Mouse (Mus musculus) forebrain, embryonic 15.5 days (tissue): ENCODE measurements at regions not wholly inside any gene's neighbourhood (a gene's known extent, or its start where the extent isn't known, plus 50 kb on each side); places are given as distances from the start of the nearest gene placed in this dataset.

Experiments used
- ATAC-seq: fragments of 200-750 bp; cut with Nextera tagmentation; replicated peaks from 2 replicates; pipeline ENCODE4 v1.8.0; 2017; ENCODE audit warnings: mild to moderate bottlenecking, moderate TSS enrichment, moderate library complexity
- H3K27ac ChIP-seq: fragments of 300-500 bp; sonication (generic); replicated peaks from 2 replicates; pipeline ENCODE4 v1.5.1; 2015; ENCODE audit warnings: mild to moderate bottlenecking, inconsistent platforms
- H3K27me3 ChIP-seq: fragments of 300-500 bp; sonication (generic); 2 replicates; pipeline ENCODE4 v1.6.1; 2015; ENCODE audit warnings: inconsistent platforms
- H3K36me3 ChIP-seq: fragments of 300-500 bp; sonication (generic); 2 replicates; pipeline ENCODE4 v1.6.1; 2015; ENCODE audit warnings: mild to moderate bottlenecking, inconsistent platforms
- H3K4me1 ChIP-seq: fragments of 300-500 bp; sonication (generic); 2 replicates; pipeline ENCODE4 v1.6.1; 2015; ENCODE audit warnings: inconsistent platforms
- H3K4me2 ChIP-seq: fragments of 300-500 bp; sonication (generic); replicated peaks from 2 replicates; pipeline ENCODE4 v1.6.1; 2015; ENCODE audit warnings: mild to moderate bottlenecking, inconsistent platforms
- H3K4me3 ChIP-seq: fragments of 300-500 bp; sonication (generic); 2 replicates; pipeline ENCODE4 v1.5.1; 2015; ENCODE audit warnings: mild to moderate bottlenecking, inconsistent platforms
- H3K9ac ChIP-seq: fragments of 300-500 bp; sonication (generic); replicated peaks from 2 replicates; pipeline ENCODE4 v1.6.1; 2015; ENCODE audit warnings: mild to moderate bottlenecking, inconsistent platforms
- H3K9me3 ChIP-seq: fragments of 300-500 bp; sonication (generic); 2 replicates; pipeline ENCODE4 v1.6.1; 2016; ENCODE audit warnings: inconsistent platforms
- WGBS: fragments of 180-500 bp; shearing (Covaris S2); methylation state at CpG from one replicate; pipeline ENCODE4 v1.1.7; 2015; ENCODE audit warnings: mixed read lengths; 5-methylcytosine and 5-hydroxymethylcytosine counted together

DNA sequence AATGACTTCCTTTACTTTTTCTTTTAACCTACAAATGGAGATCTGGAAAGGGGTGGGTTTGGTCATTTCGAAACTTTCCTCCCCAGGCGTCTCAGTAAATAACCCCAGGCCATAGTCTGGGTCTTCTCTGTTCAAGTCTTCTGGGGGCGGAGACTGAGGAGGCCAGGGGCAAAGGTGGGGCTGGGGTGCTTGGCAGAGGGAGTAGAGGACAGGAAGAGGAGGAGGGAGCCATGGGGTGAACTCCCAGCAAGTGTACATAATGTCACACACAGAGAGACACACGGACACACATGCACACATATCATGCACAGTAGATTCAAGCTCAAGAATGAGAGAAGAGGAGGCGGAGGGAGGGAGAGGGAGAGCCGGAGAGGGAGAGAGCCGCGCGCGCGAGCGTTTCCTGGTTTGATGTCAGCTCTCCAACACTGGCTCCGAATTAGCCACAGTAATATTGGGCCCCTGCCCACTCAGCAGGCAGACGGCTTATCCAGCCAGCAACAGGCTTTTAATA, 186.3 kb downstream of the Bcl2l11 start:
- peak overlapping the region; percentile 36 for H3K4me2 ChIP-seq
- H3K36me3 ChIP-seq, result no peaks in the 10 kb centered on the region
- H3K27me3 ChIP-seq, result no peaks in the 10 kb centered on the region
- peak overlapping the region; percentile 21 for H3K4me3 ChIP-seq
- H3K9me3 ChIP-seq, result no peaks in the 10 kb centered on the region
- H3K27ac ChIP-seq, result no peak overlapping the region
- H3K4me1 ChIP-seq, result peaks cover 23% of the 10 kb centered on the region
- no peak overlapping the region for H3K9ac ChIP-seq
- WGBS, result 3% methylated on average over 14 of the region's 14 CpGs
- peak; percentile 45 for ATAC-seq

DNA sequence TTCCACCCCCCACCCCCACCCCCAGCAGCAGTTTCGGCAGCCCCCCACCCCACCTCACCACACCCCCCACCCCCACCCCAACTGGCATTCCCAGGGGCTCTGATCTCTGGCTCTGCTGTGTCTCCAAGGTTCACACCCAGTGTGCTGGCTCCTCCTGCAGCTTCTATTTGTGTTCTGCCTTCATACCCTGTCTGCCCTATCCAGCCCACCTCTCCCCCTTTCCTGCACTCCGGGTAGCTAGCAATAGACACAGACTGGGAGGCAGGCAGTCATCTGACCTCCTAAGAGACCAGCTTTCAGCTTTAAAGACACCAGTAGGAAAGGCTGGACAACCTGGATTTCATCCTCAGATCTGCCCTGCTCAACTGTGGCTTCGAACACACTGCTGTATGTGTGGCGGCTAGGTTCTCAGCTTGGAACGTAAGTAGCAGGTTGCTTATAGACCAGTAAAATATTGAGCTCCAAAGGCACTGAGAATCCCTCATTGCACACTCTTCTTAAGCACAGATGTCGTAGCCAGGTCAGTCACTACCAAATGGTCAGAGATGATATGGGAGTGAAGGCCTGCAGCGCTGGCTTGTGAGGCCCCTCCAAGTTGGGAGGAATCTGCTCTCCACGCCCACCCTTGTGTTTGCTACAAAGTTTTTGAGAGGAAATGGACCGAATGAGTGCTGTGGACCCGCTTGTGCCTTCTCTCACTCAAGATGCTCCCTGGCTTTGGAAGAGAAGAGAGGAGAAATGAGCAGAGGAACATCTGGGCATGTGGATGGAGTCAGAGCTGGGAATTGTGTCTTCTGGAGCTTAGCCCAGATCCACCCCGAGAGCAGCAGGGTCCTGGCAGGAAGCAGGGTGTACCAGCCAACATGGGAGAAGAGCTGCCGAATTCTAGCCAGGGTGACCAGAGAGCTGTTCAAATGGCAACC, 187.1 kb downstream of the Bcl2l11 start:
- Histone ChIP-seq H3K36me3 (no peaks in the 10 kb centered on the region), H3K9ac (no peak overlapping the region), H3K4me3 (no peak overlapping the region), H3K9me3 (no peaks in the 10 kb centered on the region), H3K4me1 (peaks cover 23% of the 10 kb centered on the region), H3K4me2 (peak overlapping the region; percentile 36), H3K27me3 (no peaks in the 10 kb centered on the region), H3K27ac (no peak overlapping the region)
- 0 out of 2 replicates have a peak, but pooled peaks have one; percentile 38 for ATAC-seq
- WGBS, result 57% methylated on average over 12 of the region's 12 CpGs

DNA sequence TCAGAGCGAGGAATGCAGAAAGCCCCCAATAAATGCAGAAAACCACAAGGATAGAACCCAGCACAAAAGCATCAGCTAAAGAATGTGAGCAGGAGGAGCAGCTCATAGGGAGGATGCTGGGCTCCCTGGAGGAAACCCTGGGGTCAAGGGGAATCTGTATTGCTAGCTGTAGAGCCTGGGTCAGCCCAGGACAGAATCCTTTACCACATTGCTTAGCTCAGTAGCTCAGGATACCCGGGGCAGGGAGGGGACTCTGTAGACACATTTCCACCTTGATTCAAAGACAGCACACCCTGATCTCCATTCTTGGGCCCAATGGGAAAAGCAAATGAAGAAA, 187.7 kb downstream of the Bcl2l11 start:
- no peak for ATAC-seq
- Histone ChIP-seq H3K36me3 (no peaks in the 10 kb centered on the region), H3K9me3 (no peaks in the 10 kb centered on the region), H3K4me2 (no peak overlapping the region), H3K27me3 (no peaks in the 10 kb centered on the region), H3K27ac (no peak overlapping the region), H3K4me1 (peaks cover 23% of the 10 kb centered on the region), H3K4me3 (no peak overlapping the region), H3K9ac (no peak overlapping the region)
- WGBS, result 65% methylated on average over 2 of the region's 2 CpGs

DNA sequence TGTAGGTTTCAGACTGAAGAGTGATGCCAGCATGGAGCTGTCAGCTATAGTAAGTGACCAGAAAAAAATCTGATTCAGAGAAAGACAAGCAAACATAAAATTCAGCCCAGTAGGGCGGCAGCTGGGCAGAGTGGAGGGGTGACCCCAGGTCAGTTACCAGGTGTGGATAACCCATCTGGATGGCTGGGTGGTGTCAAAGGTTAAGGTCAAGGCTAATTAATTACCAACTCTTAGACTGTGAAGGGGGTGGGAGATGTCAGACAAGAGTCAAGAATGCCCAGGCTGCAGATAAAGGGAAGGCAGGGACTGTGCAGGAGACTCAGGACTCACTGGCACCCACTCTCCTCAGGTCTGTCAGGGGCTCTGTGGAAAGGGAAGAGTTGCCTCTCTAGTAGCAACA, 188.1 kb downstream of the Bcl2l11 start:
- WGBS, result 74% methylated on average over 1 of the region's 1 CpGs
- no peak overlapping the region for H3K4me2 ChIP-seq
- no peaks in the 10 kb centered on the region for H3K27me3 ChIP-seq

GRCm38 (mm10) chr2:128316516-128316915, 190.7 kb downstream of the Bcl2l11 start:
- no peaks in the 10 kb centered on the region for H3K36me3 ChIP-seq
- no peak overlapping the region for H3K4me3 ChIP-seq
- 81% methylated on average over 2 of the region's 2 CpGs for WGBS
- no peak overlapping the region for H3K27ac ChIP-seq
- no peak overlapping the region for H3K4me2 ChIP-seq
- no peaks in the 10 kb centered on the region for H3K9me3 ChIP-seq
- no peak for ATAC-seq
- H3K27me3 ChIP-seq, result no peaks in the 10 kb centered on the region
- no peak overlapping the region for H3K9ac ChIP-seq
- peaks cover 22% of the 10 kb centered on the region for H3K4me1 ChIP-seq

More for the DNA sequence above, 188.1 kb downstream of the Bcl2l11 start:
- ATAC-seq, result no peak
- H3K9ac ChIP-seq, result no peak overlapping the region
- H3K4me3 ChIP-seq, result no peak overlapping the region
- H3K4me1 ChIP-seq, result peaks cover 23% of the 10 kb centered on the region
- no peaks in the 10 kb centered on the region for H3K36me3 ChIP-seq
- no peak overlapping the region for H3K27ac ChIP-seq
- no peaks in the 10 kb centered on the region for H3K9me3 ChIP-seq

DNA sequence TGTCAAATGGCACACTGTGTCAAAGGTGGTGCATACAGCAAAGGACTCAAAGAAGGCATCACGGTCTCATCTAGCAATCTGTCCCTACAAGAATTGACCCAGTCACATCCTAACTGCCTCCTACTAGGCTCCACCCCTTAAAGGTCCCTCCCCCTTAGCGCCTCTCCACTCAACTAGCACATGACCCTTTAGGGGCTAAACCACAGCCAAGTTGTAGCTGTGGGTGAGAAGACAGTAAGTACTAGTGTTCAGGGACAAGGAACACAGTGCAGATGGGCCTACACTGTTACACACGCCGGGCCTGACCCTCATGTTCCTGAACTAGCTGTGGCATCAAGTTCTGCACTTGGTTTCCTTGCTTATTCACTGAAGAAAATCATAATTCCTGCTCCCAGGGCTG, 192.4 kb downstream of the Bcl2l11 start:
- Histone ChIP-seq H3K4me3 (no peak overlapping the region), H3K9ac (no peak overlapping the region), H3K9me3 (no peaks in the 10 kb centered on the region), H3K4me2 (no peak overlapping the region), H3K27ac (no peak overlapping the region), H3K36me3 (no peaks in the 10 kb centered on the region), H3K4me1 (peaks cover 8% of the 10 kb centered on the region; the same call in 1 of the 2 replicates), H3K27me3 (no peaks in the 10 kb centered on the region)
- 79% methylated on average over 4 of the region's 4 CpGs for WGBS
- ATAC-seq, result no peak

GRCm38 (mm10) chr2:128318956-128319355, 193.1 kb downstream of the Bcl2l11 start:
- H3K9ac ChIP-seq, result no peak overlapping the region
- WGBS, result 83% methylated on average over 5 of the region's 5 CpGs
- no peaks in the 10 kb centered on the region for H3K9me3 ChIP-seq
- H3K4me3 ChIP-seq, result no peak overlapping the region
- peaks cover 6% of the 10 kb centered on the region; the same call in 1 of the 2 replicates for H3K4me1 ChIP-seq
- no peaks in the 10 kb centered on the region for H3K36me3 ChIP-seq
- H3K4me2 ChIP-seq, result no peak overlapping the region
- ATAC-seq, result no peak
- H3K27ac ChIP-seq, result no peak overlapping the region
- no peaks in the 10 kb centered on the region for H3K27me3 ChIP-seq

GRCm38 (mm10) chr2:128321475-128321874, 195.6 kb downstream of the Bcl2l11 start:
- WGBS, result 36% methylated on average over 2 of the region's 2 CpGs
- no peaks in the 10 kb centered on the region for H3K9me3 ChIP-seq
- ATAC-seq, result no peak
- H3K27me3 ChIP-seq, result no peaks in the 10 kb centered on the region
- H3K9ac ChIP-seq, result no peak overlapping the region
- H3K27ac ChIP-seq, result no peak overlapping the region
- no peak overlapping the region for H3K4me3 ChIP-seq
- H3K36me3 ChIP-seq, result no peaks in the 10 kb centered on the region
- no peak overlapping the region for H3K4me2 ChIP-seq
- peaks cover 13% of the 10 kb centered on the region for H3K4me1 ChIP-seq

GRCm38 (mm10) chr2:128324256-128325096, 198.6 kb downstream of the Bcl2l11 start:
- no peaks in the 10 kb centered on the region for H3K9me3 ChIP-seq
- H3K4me2 ChIP-seq, result no peak overlapping the region
- no peaks in the 10 kb centered on the region for H3K36me3 ChIP-seq
- 0 out of 2 replicates have a peak, but pooled peaks cover 2% of the 10 kb centered on the region for H3K27me3 ChIP-seq
- peak; percentile 57 for ATAC-seq
- no peak overlapping the region for H3K9ac ChIP-seq
- no peak overlapping the region for H3K4me3 ChIP-seq
- 41% methylated on average over 13 of the region's 13 CpGs for WGBS
- 0 out of 2 replicates have a peak overlapping the region, but pooled peaks have one; percentile 1 for H3K27ac ChIP-seq
- peaks cover 13% of the 10 kb centered on the region for H3K4me1 ChIP-seq

- Histone ChIP-seq H3K9ac (no peak overlapping the region), H3K36me3 (no peaks in the 10 kb centered on the region), H3K4me2 (no peak overlapping the region), H3K27ac (no peak overlapping the region), H3K4me3 (no peak overlapping the region), H3K4me1 (peaks cover 13% of the 10 kb centered on the region), H3K9me3 (no peaks in the 10 kb centered on the region), H3K27me3 (0 out of 2 replicates have a peak, but pooled peaks cover 2% of the 10 kb centered on the region)
- ATAC-seq, result no peak
- WGBS, result 41% methylated on average over 4 of the region's 4 CpGs
Observed at GRCm38 (mm10) chr2:128325097-128325421, 199.2 kb downstream of the Bcl2l11 start.

DNA sequence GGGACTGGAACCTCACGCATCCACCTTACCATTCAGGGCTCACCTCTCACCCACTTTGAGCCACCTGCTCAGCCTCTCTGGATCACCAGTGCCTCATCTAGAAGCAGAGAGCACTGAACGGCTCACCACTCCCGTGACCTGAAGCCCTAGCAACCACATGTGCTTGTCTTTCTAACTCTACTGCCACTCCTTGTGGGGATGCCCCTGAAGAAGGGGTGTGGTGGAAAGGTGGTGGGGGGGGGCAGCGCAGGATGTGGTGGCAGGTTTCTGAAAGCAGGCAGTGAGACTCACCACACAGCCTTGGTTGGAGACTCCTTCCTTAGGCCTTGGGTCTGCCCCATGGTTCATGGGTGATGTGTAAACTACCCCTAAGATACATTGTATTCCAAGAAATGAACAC, 199.6 kb downstream of the Bcl2l11 start:
- Histone ChIP-seq H3K36me3 (no peaks in the 10 kb centered on the region), H3K9ac (no peak overlapping the region), H3K27ac (no peak overlapping the region), H3K9me3 (no peaks in the 10 kb centered on the region), H3K4me1 (peaks cover 13% of the 10 kb centered on the region), H3K27me3 (0 out of 2 replicates have a peak, but pooled peaks cover 2% of the 10 kb centered on the region), H3K4me2 (no peak overlapping the region), H3K4me3 (no peak overlapping the region)
- ATAC-seq, result no peak
- 95% methylated on average over 4 of the region's 4 CpGs for WGBS

DNA sequence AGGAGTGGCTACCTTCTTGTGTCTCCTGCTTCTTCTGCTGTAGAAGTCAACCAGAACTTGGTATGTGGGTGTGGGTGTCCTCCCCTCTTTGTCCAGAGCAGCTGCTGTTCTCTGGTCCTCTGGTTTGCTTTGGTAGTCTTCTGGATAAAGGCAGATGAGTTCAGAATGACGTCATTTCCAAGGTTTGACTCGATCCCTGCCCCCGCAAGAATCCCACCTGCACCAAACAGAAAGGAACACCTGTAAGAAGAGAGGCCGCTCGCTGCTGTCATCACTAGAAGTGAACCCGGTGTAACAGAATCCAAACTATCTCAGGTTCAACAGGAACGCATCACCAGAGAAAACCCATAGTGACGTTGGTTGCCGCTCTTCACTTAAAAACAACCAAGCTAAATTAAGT, 205.0 kb downstream of the Bcl2l11 start:
- ATAC-seq, result no peak
- 48% methylated on average over 9 of the region's 9 CpGs for WGBS
- Histone ChIP-seq H3K27ac (no peak overlapping the region), H3K36me3 (no peaks in the 10 kb centered on the region), H3K4me2 (0 out of 2 replicates have a peak overlapping the region, but pooled peaks have one; percentile 4), H3K4me1 (peaks cover 20% of the 10 kb centered on the region), H3K9ac (no peak overlapping the region), H3K4me3 (no peak overlapping the region), H3K9me3 (no peaks in the 10 kb centered on the region), H3K27me3 (0 out of 2 replicates have a peak, but pooled peaks cover 2% of the 10 kb centered on the region)
